Mouse (Mus musculus): Measurements from ENCODE around the gene Reg3g.
"Not testable (repeated sequence)": the region's sequence is repeated elsewhere in the genome, so short reads cannot be mapped to it uniquely, and the experiment has no call there.

Gene Reg3g

DNA sequence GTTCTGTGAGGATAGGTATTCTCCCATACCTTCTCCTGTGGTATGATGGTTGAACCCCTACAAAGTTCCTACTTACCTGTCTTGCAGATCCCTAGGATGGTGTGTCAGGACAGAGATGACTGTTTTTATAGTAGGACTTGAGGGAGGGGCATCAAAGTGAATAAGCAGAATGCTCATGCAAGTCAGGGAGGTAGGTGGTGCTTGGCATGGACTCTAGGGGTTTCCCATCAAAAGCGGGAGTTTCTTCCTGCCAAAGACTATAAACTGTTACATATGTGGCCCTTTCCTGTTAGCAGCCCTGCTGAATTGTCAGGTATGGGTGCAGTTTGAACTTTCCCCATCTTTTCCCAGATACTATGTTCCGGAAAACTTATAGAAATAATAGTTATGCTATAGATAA, at the start of gene Reg3g:
Gene Reg3g (minus strand): TSS at position 101 of the 400 bp plus-strand sequence.
- no peak for DNase-seq (ENCODE audit: extremely low spot score)

DNA sequence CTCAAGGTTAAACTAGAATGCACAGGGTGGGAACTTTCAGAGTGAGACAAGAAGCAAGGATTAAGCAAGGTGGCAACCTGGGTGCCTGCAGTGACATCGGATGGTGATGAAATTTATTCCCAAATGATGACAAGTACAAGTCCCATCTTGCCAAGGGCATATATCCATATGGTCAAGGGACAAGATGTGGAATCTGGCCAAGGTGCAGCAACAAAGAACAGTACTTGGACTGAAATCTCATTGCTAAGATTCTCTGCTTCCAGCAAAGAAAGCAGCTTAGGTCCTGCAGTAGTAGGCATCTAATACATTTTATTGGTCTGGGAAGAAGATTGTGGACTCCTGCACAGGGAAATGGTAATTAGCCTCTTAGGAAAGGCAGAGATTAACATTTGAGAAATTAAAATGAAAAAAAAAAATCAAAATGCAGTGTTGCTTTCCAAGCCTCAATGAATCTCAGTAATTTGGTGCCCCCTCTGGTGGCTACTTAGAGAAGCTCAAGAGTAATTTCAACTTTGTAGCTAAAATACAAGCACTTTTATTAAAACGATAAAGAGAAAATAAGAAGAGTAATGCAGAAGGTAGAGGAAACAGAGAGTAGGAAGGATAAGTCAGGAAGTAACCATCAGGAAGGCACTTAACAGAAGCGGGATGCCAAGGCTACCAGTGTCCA, 47.2 kb upstream of the Reg3g start:
- DNase-seq (ENCODE audit: extremely low spot score) = no peak

DNA sequence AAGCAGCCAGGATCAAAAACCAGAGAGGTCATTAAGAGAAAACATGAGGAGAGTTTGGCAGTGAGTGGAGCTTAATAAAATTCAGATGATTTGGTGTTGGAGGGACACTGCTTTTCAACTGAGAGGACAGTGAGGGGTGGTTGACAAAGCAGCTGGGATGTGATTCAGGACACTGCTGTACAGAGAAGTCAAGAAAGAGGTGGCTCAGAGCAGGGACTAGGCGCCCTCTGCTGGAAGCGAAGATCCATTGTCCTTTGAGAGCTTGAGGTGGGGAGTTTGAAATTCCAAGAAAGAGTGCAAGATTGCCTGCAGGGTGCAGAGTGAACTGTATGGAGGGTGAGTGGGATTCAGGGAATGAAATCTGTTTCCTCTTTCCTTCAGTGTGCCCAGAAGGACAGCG, 44.2 kb upstream of the Reg3g start:
- DNase-seq (ENCODE audit: extremely low spot score) = peak; percentile 66

DNA sequence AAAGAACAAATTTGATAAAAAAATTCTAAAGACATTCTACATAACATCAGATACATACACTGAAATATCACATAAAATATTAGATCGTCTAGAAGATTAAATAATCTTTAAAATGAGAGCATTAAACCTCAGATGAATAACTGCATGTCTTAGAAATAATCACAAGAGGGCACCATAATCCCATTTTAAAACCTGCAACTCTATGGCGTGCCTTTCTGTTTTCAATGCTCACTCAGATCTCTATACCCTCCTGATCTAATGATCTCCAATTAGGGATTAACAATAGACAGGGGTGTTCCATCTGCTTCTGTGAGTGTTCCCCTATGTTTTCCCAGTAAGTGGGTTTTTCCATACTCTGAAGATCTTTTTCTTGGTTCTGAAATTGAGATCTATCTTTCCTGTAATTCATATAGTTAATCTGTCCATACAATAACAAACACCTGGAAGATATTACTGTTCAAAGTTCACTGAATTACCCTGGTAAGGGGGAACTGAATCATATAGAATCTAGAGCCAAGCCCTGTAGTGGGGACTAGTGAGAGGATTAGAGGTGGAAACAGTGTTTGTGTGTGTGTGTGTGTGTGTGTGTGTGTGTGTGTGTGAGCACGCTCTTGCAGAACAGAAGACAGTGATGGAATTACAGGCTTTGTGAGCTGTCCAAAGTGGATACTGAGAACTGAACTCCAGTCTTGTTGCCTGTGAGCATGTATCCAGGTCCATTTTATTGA, 41.7 kb upstream of the Reg3g start:
- no peak for DNase-seq (ENCODE audit: extremely low spot score)

DNA sequence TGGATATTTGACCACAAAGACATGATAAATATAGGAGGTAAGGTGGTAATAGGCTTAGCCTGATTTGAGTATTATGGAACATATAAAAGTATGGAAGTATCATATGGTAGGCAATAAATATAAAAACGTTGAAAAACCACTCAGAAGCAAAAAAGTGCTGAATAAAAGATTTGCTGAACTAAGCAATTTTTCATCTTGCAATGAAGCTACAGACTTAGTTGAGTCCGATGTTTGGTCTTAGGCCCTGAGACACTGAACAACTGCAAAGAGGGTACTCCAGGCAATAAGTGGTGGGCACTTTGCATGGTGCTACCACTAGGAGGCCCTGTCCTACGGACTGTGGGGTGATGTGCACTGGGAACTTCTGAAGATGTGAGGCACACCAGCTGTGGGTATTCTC, 37.1 kb upstream of the Reg3g start:
- no peak for DNase-seq (ENCODE audit: extremely low spot score)

DNA sequence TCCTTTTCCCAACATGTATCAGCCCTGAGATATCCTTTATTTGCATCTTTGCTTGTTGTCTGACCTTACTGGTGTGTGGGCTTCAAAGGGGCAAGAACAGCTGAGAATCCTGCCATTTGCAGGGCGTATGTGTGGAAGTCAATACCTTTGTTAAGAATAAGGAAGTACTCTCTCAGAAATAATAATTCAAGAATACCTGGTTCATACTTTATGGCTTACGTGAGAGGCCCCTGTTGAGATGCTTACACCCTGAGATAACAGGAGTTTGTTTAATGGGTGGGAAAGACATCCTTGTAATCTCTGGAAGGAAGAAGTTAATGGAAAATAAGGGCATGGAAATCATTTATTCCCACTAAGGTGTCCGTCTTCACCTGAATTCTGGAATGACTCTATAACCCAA, 26.0 kb upstream of the Reg3g start:
- no peak for DNase-seq (ENCODE audit: extremely low spot score)

DNA sequence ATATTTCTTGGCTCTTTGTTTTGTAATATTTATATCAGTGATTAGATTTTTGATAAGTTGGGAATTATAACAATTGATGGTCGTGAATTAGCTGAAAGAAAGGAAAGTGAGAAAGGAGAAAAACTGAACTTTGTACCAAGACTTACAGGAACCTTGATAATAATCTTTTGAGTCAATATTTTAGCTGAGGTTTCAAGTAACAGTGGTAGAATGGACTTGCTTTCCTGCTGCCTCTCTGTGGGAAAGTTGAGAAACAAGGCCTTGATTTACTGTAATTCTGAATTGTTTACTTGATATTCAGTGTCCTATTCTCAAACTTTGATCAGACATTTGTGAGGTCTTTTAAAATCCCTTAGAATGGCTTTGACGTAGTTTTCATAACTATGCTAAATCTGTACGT, 615 bp upstream of the Reg3g start:
- DNase-seq (ENCODE audit: extremely low spot score) = no peak

DNA sequence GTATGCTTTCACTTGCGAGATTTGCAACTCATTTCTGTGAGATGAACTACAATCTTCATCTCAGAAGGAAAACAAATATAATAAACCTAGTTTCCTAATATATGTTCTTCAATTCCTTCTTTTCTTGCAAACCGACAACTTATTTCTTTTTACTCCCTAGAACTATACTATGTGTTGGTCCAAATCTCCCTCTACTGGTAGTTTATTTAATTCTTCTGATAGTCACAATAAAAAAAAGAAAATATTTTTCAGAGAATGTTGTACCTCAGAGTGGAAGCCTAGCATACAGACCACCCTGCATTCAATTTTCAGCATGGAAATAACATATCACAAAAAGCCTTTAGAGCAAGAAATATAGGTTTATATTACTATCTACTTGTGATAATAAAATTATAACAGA, 5.4 kb downstream of the Reg3g start:
- no peak for DNase-seq (ENCODE audit: extremely low spot score)

DNA sequence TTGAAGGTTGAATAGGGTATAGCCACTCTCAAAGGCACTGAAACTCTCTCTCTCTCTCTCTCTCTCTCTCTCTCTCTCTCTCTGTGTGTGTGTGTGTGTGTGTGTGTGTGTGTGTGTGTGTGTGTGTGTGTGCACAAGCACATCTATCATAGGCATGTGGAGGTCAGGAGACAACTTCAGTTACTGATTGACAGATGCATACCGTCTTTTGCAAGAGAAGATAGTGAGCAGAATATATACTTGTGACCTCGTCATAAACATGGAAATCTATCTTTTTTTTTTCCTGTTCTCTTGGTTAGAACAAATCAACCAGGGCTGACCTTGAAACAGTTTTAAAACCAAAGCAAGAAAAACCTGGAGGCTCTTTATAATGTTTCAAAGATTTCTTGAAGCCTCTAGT, 6.3 kb downstream of the Reg3g start:
- no peak for DNase-seq (ENCODE audit: extremely low spot score)

DNA sequence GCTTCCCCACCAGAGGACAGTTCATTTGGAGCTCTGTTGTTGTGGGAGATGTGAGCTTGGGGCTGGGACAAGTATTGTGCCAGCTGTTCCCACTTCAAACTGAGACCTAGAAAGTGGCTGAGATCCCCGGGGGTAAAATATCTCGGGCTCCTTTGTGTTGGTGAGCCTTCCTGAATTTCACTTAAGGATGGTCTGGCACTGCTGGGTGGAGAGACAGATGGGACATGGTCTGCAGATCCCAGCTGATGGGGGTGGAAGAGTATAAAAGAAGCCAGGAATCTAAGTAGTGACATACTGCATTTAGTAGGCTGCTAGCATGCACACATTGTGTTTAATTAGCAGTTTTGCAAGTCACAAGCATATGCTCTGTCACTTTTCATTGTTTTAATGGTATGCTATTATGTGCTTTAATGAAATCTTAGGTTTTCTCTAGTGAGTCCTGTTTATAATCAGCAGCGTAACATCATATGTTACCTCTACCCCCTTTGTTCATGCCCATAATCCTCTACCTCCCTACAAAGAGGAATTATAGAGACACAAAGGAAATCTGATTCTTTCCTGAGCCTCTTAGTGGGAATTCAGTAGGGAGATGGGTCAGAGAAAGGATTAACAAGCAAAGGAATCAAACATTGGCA, 8.4 kb downstream of the Reg3g start:
- DNase-seq (ENCODE audit: extremely low spot score) = peak; percentile 4

DNA sequence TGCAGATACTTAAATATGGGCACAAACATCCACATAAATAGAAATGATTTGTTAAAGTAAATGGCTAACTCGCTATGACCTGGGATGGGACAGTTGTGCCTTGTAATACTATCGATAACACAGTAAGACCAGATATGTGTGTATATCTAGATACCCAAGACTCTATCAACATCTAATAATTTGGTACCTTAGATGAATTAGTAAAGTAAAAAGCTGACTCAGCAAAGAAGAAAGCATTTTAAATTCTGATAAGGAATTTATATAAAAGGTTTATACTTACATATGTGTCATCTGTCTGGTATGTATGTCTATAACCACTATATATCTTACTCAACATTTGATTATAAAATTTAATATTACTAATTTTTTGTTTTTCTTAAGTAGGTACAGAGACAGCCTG, 15.9 kb downstream of the Reg3g start:
- no peak for DNase-seq (ENCODE audit: extremely low spot score)

DNA sequence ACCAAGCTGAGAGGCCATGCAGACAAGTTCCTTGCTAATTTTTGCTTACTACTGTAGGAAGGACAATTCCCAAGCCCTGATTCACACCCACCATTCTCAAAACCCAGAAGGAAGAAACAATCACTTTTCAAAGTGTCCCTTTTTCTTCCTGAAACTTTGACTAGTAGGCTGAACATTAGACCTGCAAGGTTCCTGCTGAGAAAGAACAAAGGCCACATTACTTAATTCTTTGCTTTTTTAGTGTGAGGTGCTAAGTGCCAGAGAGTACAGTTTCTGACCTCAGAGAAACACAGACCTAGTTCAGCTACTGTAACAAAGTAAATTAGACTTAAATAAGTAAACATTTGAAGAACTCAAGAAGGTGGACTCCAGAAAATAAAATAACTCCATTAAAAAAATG, 20.3 kb downstream of the Reg3g start:
- no peak for DNase-seq (ENCODE audit: extremely low spot score)

DNA sequence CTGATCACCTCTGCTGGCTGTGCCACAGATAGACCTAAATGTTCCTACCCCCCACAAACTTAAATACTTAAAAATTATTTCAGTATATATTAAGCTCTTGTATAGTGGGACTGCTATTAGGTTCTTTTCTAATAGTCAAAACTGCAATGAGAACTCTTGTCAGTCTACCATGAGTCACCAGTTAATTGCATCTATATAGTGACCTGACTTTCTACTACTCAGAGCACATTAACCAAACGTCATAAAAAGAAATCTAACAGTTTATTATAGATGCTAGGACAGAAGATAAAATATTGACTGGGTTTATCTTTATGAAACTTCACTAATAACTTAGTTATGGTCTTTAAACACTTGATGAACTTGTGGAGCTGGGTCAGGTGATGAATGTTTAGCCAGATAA, 21.5 kb downstream of the Reg3g start:
- no peak for DNase-seq (ENCODE audit: extremely low spot score)

DNA sequence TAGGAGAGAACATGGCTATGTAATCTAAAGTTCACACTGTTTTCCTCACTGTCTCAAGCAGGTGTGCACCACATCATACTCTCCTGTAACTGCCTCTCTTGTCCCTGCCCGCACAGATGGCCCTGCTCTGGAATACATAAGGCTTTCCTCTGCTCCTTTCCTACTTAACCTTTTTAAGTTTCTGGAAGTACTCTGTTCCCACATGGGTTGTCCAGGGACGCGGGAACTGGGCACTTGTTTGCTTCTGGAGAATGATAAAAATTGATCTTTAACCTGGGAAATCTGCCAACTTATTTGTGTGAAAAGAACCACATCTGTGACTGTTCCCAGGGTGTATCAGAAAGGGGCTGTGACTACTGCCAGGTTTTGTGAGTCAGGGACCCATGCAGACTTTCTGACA, 43.2 kb downstream of the Reg3g start:
- no peak for DNase-seq (ENCODE audit: extremely low spot score)

DNA sequence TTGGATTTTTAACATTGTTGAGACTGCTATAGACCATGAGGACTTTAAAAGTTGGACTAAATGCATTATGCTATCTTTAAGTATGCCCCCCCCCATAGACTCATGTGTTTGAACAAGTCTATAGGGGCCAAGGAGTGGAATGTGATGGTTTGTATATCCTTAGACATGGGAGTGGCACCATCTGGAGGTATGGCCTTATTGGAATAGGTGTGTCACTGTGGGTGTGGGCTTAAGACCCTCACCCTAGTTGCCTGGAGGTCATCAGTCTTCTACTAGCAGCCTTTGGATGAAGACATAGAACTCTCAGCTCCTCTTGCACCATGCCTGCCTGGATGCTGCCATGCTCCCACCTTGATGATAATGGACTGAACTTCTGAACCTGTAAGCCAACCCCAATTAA, 46.3 kb downstream of the Reg3g start, which contains the start of gene Reg1:
Gene Reg1 (plus strand): TSS at position 301 of the 400 bp plus-strand sequence.
- DNase-seq (ENCODE audit: extremely low spot score) = not testable (repeated sequence)

Measured in embryo, embryonic 9.5 days (tissue).